Mouse (Mus musculus) spleen, adult 2 months (tissue): ENCODE results near the gene Olfr1382. TPM values are rescaled to one million over a fixed set of nuclear protein-coding genes. Genes with fewer than 3 reads are reported as not detected.
"Not testable (repeated sequence)": the region's sequence is repeated elsewhere in the genome, so short reads cannot be mapped to it uniquely, and the experiment has no call there.

Experiments
- DNase-seq, 2 experiments: peaks; one replicate each; pipeline versions ENCODE4 v3.0.0 to v3.0.0-alpha.2; 2012 to 2021; ENCODE audit warnings: low spot score in 2 of 2, low read depth in 1 of 2
- H3K27ac ChIP-seq: fragments of 200-500 bp; 2 replicates; pipeline ENCODE4 v1.5.1; 2012; ENCODE audit warnings: low read length, inconsistent platforms; ENCODE audit not compliant: insufficient read depth
- H3K27me3 ChIP-seq: fragments of 200-500 bp; 2 replicates; pipeline ENCODE4 v1.6.1; 2012; ENCODE audit warnings: mild to moderate bottlenecking, moderate library complexity, low read length, inconsistent platforms; ENCODE audit not compliant: control insufficient read depth, insufficient read depth
- H3K36me3 ChIP-seq: fragments of 200-500 bp; 2 replicates; pipeline ENCODE4 v1.6.1; 2012; ENCODE audit warnings: mild to moderate bottlenecking, low read length, inconsistent platforms; ENCODE audit not compliant: control insufficient read depth, insufficient read depth
- H3K4me1 ChIP-seq: fragments of 200-500 bp; 2 replicates; pipeline ENCODE4 v1.6.1; 2011; ENCODE audit warnings: inconsistent platforms; ENCODE audit not compliant: control insufficient read depth, insufficient read depth, insufficient read length
- H3K4me3 ChIP-seq: fragments of 200-500 bp; 2 replicates; pipeline ENCODE4 v1.5.1; 2011; ENCODE audit warnings: mild to moderate bottlenecking, inconsistent platforms; ENCODE audit not compliant: insufficient read depth, insufficient read length; ENCODE audit errors: extremely low read depth
- whole genome bisulfite sequencing: fragments of 180-500 bp; shearing (Covaris S2); methylation state at CpG from one replicate; pipeline ENCODE4 v1.1.7; 2018; 5-methylcytosine and 5-hydroxymethylcytosine counted together
- polyA plus RNA-seq: library from polyadenylated mRNA; depleted of rRNA; stranded (reverse); fragments of >200 nt; gene quantifications from 2 replicates; pipeline ENCODE4 v1.2.3, GENCODE M21; 2012; rRNA removed

Olfr1382 gene
- polyA plus RNA-seq, 1 experiment, result not detected

DNA sequence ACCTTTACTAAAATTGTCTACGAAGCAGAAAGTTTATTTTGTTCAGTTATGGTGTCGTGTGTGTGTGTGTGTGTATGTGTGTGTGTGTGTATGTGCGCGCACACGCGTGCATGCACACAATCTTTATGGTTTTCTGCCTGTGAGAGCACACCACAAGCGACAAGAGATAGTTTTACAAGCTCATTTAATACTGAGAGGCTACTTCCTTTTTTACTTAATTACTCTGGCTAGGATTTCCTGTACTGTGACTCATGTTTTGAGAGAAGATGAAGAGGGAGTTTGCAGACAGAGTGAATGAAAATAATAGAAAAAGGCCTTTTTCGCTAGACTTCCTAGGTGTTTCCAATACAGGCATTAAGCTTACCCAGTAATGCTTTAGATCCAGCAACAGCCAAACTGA, 52.4 kb downstream of the Olfr1382 start:
- not testable (repeated sequence) for H3K36me3 ChIP-seq, H3K27me3 ChIP-seq, H3K27ac ChIP-seq, DNase-seq, H3K4me1 ChIP-seq, H3K4me3 ChIP-seq
- WGBS, result 15% methylated on average over 8 of the region's 8 CpGs

Other genes with a start within 250 kb of the Olfr1382 start
- 0.06 TPM in 2 replicates for gene Olfr1393, start 249.9 kb upstream of the Olfr1382 start, polyA plus RNA-seq
- gene Olfr1392, start 243.0 kb upstream of the Olfr1382 start, polyA plus RNA-seq, result not detected in 2 replicates
- not detected in 2 replicates for gene Olfr10, start 223.5 kb upstream of the Olfr1382 start, polyA plus RNA-seq
- not detected in 2 replicates for gene Olfr1391, start 205.5 kb upstream of the Olfr1382 start, polyA plus RNA-seq
- not detected in 2 replicates for gene Olfr1390, start 193.1 kb upstream of the Olfr1382 start, polyA plus RNA-seq
- not detected in 2 replicates for gene Olfr1389, start 105.2 kb upstream of the Olfr1382 start, polyA plus RNA-seq
- 0.08 TPM in 1 of 2 replicates, not detected in the other for gene Olfr1388, start 91.6 kb upstream of the Olfr1382 start, polyA plus RNA-seq
- gene Olfr1387, start 72.9 kb upstream of the Olfr1382 start, polyA plus RNA-seq, result not detected in 2 replicates
- not detected in 2 replicates for gene Olfr1386, start 63.2 kb upstream of the Olfr1382 start, polyA plus RNA-seq
- not detected in 2 replicates for gene Olfr1385, start 39.2 kb upstream of the Olfr1382 start, polyA plus RNA-seq
- gene Olfr1384, start 21.5 kb upstream of the Olfr1382 start, polyA plus RNA-seq, result not detected in 2 replicates
- gene Olfr1383, start 8.6 kb upstream of the Olfr1382 start, polyA plus RNA-seq, result not detected in 2 replicates
- not detected in 2 replicates for gene Olfr1381, start 15.2 kb downstream of the Olfr1382 start, polyA plus RNA-seq
- not detected in 2 replicates for gene Olfr1380, start 28.6 kb downstream of the Olfr1382 start, polyA plus RNA-seq
- 6.6 and 7.3 TPM in 2 replicates for gene Flt4, start 81.0 kb downstream of the Olfr1382 start, polyA plus RNA-seq
- gene Scgb3a1, start 135.4 kb downstream of the Olfr1382 start, polyA plus RNA-seq, result 0.28 TPM in 1 of 2 replicates, not detected in the other
- gene Cnot6, start 184.5 kb downstream of the Olfr1382 start, polyA plus RNA-seq, result 7.3 and 8.5 TPM in 2 replicates